Mouse (Mus musculus): ENCODE data around the gene Kcnq5. TPM values are rescaled to one million over a fixed set of nuclear protein-coding genes. Genes with fewer than 3 reads are reported as not detected.
"Not testable (repeated sequence)": the region's sequence is repeated elsewhere in the genome, so short reads cannot be mapped to it uniquely, and the experiment has no call there.

Gene Kcnq5
- polyA plus RNA-seq, 1 experiment from 2014 or later = 0.95 TPM

DNA sequence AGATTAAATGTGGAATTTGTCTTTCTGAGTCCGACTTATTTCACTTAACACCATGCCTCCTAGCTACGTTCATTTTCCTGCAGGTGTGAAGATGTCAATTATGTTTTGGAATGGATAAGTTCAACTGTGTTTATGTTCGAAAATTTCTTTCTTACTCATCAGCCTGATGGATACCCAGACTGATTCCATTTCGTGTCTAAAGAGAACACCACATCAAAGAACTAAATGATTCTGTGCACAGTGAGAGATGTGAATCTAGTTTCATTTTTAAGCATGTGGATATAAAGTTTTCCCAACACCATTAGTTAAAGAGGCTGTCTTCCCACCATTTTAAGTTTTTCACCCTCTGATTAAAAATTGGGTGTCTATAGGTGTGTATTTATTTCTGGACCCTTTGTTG, 357.7 kb downstream of the Kcnq5 start:
- no peak overlapping the region for H3K4me3 ChIP-seq (ENCODE audit: low read length)
- H3K27ac ChIP-seq (ENCODE audit: low read length) = no peak overlapping the region
- WGBS = 76% methylated on average over 4 of the region's 4 CpGs
- H3K9me3 ChIP-seq (ENCODE audit: low read length) = no peaks in the 10 kb centered on the region
- no peak overlapping the region for H3K9ac ChIP-seq (replicated peaks; ENCODE audit: low read length)
- H3K27me3 ChIP-seq (ENCODE audit: insufficient read depth, low read length) = no peaks in the 10 kb centered on the region
- H3K36me3 ChIP-seq (ENCODE audit: insufficient read depth, low read length) = no peaks in the 10 kb centered on the region
- H3K4me1 ChIP-seq (ENCODE audit: insufficient read depth, low read length) = no peaks in the 10 kb centered on the region
- no peak for ATAC-seq (ENCODE audit: low FRiP score, low TSS enrichment)
- H3K4me2 ChIP-seq (replicated peaks; ENCODE audit: low read depth, low read length) = no peak overlapping the region

DNA sequence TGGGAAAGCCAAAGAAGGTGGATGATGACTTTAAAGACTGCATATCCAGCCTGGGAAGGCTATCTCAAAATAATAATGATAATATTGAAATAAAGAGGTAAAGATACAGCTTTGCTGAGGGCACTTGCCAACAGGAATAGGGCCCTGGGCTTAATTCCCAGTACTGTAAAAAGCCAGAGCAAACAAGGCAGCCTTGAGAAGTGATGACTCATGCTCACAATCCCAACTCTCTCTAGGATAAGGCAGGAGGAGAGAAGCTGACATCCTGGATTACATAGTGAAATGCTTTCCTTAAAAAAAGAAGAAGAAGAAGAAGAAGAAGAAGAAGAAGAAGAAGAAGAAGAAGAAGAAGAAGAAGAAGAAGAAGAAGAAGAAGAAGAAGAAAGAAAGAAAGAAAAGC, 359.2 kb downstream of the Kcnq5 start:
- ATAC-seq (ENCODE audit: low FRiP score, low TSS enrichment) = no peak
- H3K9me3 ChIP-seq (ENCODE audit: low read length) = no peaks in the 10 kb centered on the region
- H3K4me1 ChIP-seq (ENCODE audit: insufficient read depth, low read length) = no peaks in the 10 kb centered on the region
- H3K9ac ChIP-seq (replicated peaks; ENCODE audit: low read length) = no peak overlapping the region
- no peaks in the 10 kb centered on the region for H3K36me3 ChIP-seq (ENCODE audit: insufficient read depth, low read length)
- no peak overlapping the region for H3K4me3 ChIP-seq (ENCODE audit: low read length)
- H3K4me2 ChIP-seq (replicated peaks; ENCODE audit: low read depth, low read length) = no peak overlapping the region
- H3K27ac ChIP-seq (ENCODE audit: low read length) = no peak overlapping the region
- no peaks in the 10 kb centered on the region for H3K27me3 ChIP-seq (ENCODE audit: insufficient read depth, low read length)

DNA sequence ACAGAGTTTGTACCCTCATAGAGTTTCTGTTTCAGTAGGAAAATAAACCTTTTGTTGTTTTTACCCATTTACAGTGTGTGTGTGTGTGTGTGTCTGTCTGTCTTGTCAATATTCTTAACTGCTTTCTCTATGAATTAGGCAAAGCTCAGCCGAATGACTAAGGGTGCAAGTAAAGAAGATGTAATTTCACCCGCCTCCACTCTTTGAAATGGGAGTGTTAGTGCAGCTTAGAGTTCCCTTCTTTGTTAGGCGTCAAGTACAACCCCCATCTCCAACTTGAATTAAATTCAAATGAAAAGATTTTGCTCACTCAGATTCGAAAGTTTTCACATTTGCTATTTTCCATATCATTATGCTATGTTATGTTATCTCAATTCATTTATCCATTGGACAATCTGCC, 361.1 kb downstream of the Kcnq5 start:
- no peaks in the 10 kb centered on the region for H3K9me3 ChIP-seq (ENCODE audit: low read length)
- no peaks in the 10 kb centered on the region for H3K27me3 ChIP-seq (ENCODE audit: insufficient read depth, low read length)
- H3K4me2 ChIP-seq (replicated peaks; ENCODE audit: low read depth, low read length) = no peak overlapping the region
- no peak overlapping the region for H3K4me3 ChIP-seq (ENCODE audit: low read length)
- H3K4me1 ChIP-seq (ENCODE audit: insufficient read depth, low read length) = no peaks in the 10 kb centered on the region
- no peak overlapping the region for H3K9ac ChIP-seq (replicated peaks; ENCODE audit: low read length)
- no peaks in the 10 kb centered on the region for H3K36me3 ChIP-seq (ENCODE audit: insufficient read depth, low read length)
- ATAC-seq (ENCODE audit: low FRiP score, low TSS enrichment) = no peak
- WGBS = 61% methylated on average over 4 of the region's 4 CpGs
- no peak overlapping the region for H3K27ac ChIP-seq (ENCODE audit: low read length)

DNA sequence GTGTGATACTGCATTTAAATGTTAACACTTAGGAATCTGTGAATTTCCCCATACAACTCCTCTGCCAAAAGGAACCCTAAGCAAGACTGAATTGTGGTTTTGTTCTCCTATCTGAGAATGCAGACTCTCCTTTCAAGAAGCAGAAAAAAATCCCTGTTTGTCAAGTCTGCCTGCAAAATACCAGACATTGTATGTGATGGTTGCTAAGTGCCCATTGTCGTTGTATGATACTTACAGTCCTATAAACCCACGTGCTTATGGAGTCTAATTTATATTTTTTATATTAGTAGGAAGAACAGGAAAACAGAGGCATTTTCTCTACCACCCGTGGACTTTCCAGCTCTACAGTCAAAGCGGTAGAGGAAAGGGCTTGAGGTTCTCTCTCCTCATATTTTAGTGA, 367.9 kb downstream of the Kcnq5 start:
- Histone ChIP-seq H3K4me3 (ENCODE audit: low read length) (no peak overlapping the region), H3K27me3 (ENCODE audit: insufficient read depth, low read length) (no peaks in the 10 kb centered on the region), H3K9ac (replicated peaks; ENCODE audit: low read length) (no peak overlapping the region), H3K36me3 (ENCODE audit: insufficient read depth, low read length) (no peaks in the 10 kb centered on the region), H3K4me2 (replicated peaks; ENCODE audit: low read depth, low read length) (no peak overlapping the region), H3K27ac (ENCODE audit: low read length) (no peak overlapping the region), H3K4me1 (ENCODE audit: insufficient read depth, low read length) (no peaks in the 10 kb centered on the region), H3K9me3 (ENCODE audit: low read length) (no peaks in the 10 kb centered on the region)
- no peak for ATAC-seq (ENCODE audit: low FRiP score, low TSS enrichment)
- WGBS = 63% methylated on average over 4 of the region's 4 CpGs

DNA sequence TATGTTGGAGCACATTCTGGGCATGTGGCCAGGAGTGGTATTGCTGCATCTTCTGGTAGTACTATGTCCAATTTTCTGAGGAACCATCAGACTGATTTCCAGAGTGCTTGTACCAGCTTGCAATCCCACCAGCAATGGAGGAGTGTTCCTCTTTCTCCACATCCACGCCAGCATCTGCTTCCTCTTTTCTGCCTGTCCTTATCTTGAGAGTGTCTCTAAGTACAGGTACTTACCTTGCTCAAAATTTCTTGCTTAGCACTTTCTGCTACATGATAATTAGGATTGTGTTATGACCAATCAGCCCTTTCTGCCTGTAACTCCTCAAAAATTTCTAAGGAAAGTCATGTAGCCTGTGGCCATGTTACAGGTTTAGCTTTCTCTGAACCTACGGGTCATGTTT, 394.3 kb downstream of the Kcnq5 start:
- 88% methylated on average over 2 of the region's 2 CpGs for WGBS
- not testable (repeated sequence) for H3K4me1 ChIP-seq (ENCODE audit: insufficient read depth, low read length); H3K27me3 ChIP-seq (ENCODE audit: insufficient read depth, low read length); H3K27ac ChIP-seq (ENCODE audit: low read length); H3K36me3 ChIP-seq (ENCODE audit: insufficient read depth, low read length); H3K9me3 ChIP-seq (ENCODE audit: low read length); ATAC-seq (ENCODE audit: low FRiP score, low TSS enrichment); H3K9ac ChIP-seq (replicated peaks; ENCODE audit: low read length); H3K4me3 ChIP-seq (ENCODE audit: low read length); H3K4me2 ChIP-seq (replicated peaks; ENCODE audit: low read depth, low read length)

DNA sequence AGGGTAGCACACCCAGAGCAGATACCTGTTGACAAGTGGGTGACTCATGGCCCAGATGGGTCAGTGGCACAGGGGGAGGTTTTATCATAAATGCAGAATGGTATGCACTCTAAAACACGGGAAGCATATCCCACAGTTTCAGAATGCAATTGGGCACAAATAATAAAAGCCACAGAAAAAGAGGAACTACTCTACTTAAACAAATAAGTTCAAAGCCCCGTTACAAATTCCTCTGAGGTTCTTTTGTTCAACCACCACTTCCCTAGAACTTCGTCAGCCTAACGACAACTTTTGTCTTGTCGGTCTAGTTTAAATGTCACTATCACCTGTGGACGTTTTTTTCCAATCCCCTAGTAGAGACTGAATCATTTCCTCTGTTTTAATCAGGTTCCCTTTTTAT, 407.1 kb downstream of the Kcnq5 start:
- no peak for ATAC-seq (ENCODE audit: low FRiP score, low TSS enrichment)
- H3K27ac ChIP-seq (ENCODE audit: low read length) = no peak overlapping the region

DNA sequence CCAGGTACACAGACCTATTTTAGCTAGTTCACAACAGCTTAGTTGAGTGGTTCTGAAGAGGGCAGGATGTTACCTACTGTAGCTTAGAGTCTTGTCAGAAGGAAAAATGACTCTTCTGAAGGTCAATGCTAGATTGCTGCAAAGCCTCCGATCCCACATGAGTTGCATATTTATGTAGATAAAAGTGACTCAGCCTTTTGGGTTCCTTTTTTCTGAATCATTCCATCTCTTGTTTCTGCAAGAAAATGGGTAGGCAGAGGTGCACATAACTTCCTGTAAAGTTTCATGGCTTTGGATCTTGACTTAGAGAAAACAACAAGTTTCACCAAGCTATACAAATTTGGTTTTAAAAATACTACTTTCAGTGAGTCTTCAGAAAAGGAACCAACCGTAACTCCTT, 409.0 kb downstream of the Kcnq5 start:
- Histone ChIP-seq H3K9ac (replicated peaks; ENCODE audit: low read length) (no peak overlapping the region), H3K4me2 (replicated peaks; ENCODE audit: low read depth, low read length) (no peak overlapping the region), H3K4me3 (ENCODE audit: low read length) (no peak overlapping the region), H3K4me1 (ENCODE audit: insufficient read depth, low read length) (no peaks in the 10 kb centered on the region), H3K27me3 (ENCODE audit: insufficient read depth, low read length) (no peaks in the 10 kb centered on the region), H3K27ac (ENCODE audit: low read length) (no peak overlapping the region), H3K36me3 (ENCODE audit: insufficient read depth, low read length) (no peaks in the 10 kb centered on the region), H3K9me3 (ENCODE audit: low read length) (no peaks in the 10 kb centered on the region)
- ATAC-seq (ENCODE audit: low FRiP score, low TSS enrichment) = no peak
- WGBS = 92% methylated on average over 2 of the region's 2 CpGs

More for the DNA sequence above, 407.1 kb downstream of the Kcnq5 start:
- no peaks in the 10 kb centered on the region for H3K27me3 ChIP-seq (ENCODE audit: insufficient read depth, low read length)
- H3K4me2 ChIP-seq (replicated peaks; ENCODE audit: low read depth, low read length) = no peak overlapping the region
- 78% methylated on average over 6 of the region's 6 CpGs for WGBS
- no peaks in the 10 kb centered on the region for H3K4me1 ChIP-seq (ENCODE audit: insufficient read depth, low read length)
- no peak overlapping the region for H3K4me3 ChIP-seq (ENCODE audit: low read length)
- H3K9ac ChIP-seq (replicated peaks; ENCODE audit: low read length) = no peak overlapping the region
- H3K9me3 ChIP-seq (ENCODE audit: low read length) = no peaks in the 10 kb centered on the region
- no peaks in the 10 kb centered on the region for H3K36me3 ChIP-seq (ENCODE audit: insufficient read depth, low read length)

DNA sequence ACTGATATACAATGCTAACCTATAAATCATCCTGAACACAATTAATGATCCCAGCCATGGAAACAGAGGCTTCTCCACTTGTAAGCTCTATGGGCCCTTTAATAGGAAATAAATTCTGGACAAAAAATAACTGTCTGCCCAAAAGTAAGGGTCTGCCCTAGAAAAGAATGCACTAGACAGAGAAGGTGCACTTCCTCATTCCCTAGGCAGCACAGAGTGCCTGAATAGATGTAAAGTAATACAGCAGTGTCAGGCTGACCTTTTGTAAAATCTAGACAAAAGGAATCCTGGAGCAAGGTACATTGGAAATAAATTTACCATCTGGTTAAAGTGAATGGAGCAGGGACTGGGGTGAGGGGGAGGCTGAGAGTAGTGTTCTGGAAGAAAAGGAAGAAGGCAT, 417.8 kb downstream of the Kcnq5 start:
- peak; percentile 49; the same call in 1 of the 2 replicates for ATAC-seq (ENCODE audit: low FRiP score, low TSS enrichment)
- Histone ChIP-seq H3K4me2 (replicated peaks; ENCODE audit: low read depth, low read length) (no peak overlapping the region), H3K4me1 (ENCODE audit: insufficient read depth, low read length) (no peaks in the 10 kb centered on the region), H3K4me3 (ENCODE audit: low read length) (no peak overlapping the region), H3K36me3 (ENCODE audit: insufficient read depth, low read length) (no peaks in the 10 kb centered on the region), H3K27ac (ENCODE audit: low read length) (no peak overlapping the region), H3K9me3 (ENCODE audit: low read length) (no peaks in the 10 kb centered on the region), H3K27me3 (ENCODE audit: insufficient read depth, low read length) (no peaks in the 10 kb centered on the region), H3K9ac (replicated peaks; ENCODE audit: low read length) (no peak overlapping the region)

DNA sequence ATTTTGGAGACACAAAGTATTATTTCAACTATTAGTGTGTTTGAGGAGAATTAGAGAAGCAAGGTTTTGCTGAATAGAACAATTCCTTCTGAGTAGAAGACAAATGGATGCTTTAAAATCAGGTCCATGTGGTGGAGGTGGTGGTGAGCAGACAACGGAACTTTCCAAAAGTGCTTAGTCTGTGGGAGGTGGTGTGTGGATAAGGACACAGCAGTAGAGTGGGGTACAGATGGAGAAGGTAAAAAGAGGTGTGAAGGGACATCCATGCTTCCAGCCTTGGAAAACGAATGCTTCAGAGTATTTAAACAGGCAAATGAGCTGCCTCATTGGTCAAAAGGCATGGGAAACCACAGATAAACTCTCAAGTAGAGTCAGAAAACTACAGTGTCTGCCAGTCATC, 422.3 kb downstream of the Kcnq5 start:
- Histone ChIP-seq H3K4me2 (replicated peaks; ENCODE audit: low read depth, low read length) (no peak overlapping the region), H3K27me3 (ENCODE audit: insufficient read depth, low read length) (no peaks in the 10 kb centered on the region), H3K4me1 (ENCODE audit: insufficient read depth, low read length) (no peaks in the 10 kb centered on the region), H3K27ac (ENCODE audit: low read length) (no peak overlapping the region), H3K9ac (replicated peaks; ENCODE audit: low read length) (no peak overlapping the region), H3K9me3 (ENCODE audit: low read length) (no peaks in the 10 kb centered on the region), H3K4me3 (ENCODE audit: low read length) (no peak overlapping the region), H3K36me3 (ENCODE audit: insufficient read depth, low read length) (no peaks in the 10 kb centered on the region)
- ATAC-seq (ENCODE audit: low FRiP score, low TSS enrichment) = no peak
- WGBS = 76% methylated on average over 2 of the region's 2 CpGs

DNA sequence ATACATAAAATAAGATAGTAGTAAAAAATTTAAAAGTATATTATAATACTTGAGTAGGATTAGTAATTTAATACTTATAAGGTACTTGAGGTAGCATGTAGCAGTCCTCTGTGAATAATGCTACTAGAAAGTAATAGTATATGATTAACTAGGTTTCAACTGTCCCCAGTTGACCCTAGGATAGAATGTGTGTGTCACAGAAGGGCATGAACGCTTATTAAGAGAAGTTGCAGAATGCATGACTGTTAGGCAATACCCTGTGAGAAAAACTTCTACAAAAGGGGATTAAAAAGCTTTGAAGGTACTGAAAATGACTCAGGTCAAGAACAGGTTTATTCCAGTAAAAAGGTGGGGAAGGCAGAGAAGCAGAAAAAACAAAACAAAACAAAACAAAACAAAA, 430.9 kb downstream of the Kcnq5 start:
- Histone ChIP-seq H3K4me3 (ENCODE audit: low read length) (no peak overlapping the region), H3K27me3 (ENCODE audit: insufficient read depth, low read length) (no peaks in the 10 kb centered on the region), H3K36me3 (ENCODE audit: insufficient read depth, low read length) (no peaks in the 10 kb centered on the region), H3K27ac (ENCODE audit: low read length) (no peak overlapping the region), H3K9me3 (ENCODE audit: low read length) (no peaks in the 10 kb centered on the region), H3K4me1 (ENCODE audit: insufficient read depth, low read length) (no peaks in the 10 kb centered on the region), H3K9ac (replicated peaks; ENCODE audit: low read length) (no peak overlapping the region), H3K4me2 (replicated peaks; ENCODE audit: low read depth, low read length) (no peak overlapping the region)
- no peak for ATAC-seq (ENCODE audit: low FRiP score, low TSS enrichment)
- 51% methylated on average over 1 of the region's 1 CpGs for WGBS

DNA sequence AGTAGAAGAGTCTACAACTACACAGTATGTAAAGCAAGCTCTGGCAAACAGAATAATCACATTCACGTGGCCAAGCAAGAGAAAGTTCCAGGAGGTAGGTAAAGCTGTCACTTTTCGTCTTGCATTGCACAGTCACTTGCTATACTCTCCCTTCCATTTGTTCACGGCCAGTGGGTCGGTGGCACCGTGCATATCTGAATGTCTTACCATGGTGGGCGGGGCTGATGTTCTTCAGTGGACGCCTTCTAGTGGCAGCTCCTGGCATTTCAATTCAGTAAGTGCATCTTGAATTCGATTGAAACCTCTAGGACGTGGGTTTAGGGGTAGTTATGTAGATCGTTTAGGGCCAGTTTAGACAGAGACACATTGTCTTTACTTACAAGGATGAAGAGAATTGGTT, 439.7 kb downstream of the Kcnq5 start:
- no peak overlapping the region for H3K27ac ChIP-seq (ENCODE audit: low read length)
- no peaks in the 10 kb centered on the region for H3K9me3 ChIP-seq (ENCODE audit: low read length)
- no peak overlapping the region for H3K4me2 ChIP-seq (replicated peaks; ENCODE audit: low read depth, low read length)
- no peak for ATAC-seq (ENCODE audit: low FRiP score, low TSS enrichment)
- no peaks in the 10 kb centered on the region for H3K36me3 ChIP-seq (ENCODE audit: insufficient read depth, low read length)
- WGBS = 85% methylated on average over 10 of the region's 10 CpGs
- H3K27me3 ChIP-seq (ENCODE audit: insufficient read depth, low read length) = no peaks in the 10 kb centered on the region
- no peak overlapping the region for H3K4me3 ChIP-seq (ENCODE audit: low read length)
- H3K4me1 ChIP-seq (ENCODE audit: insufficient read depth, low read length) = no peaks in the 10 kb centered on the region
- no peak overlapping the region for H3K9ac ChIP-seq (replicated peaks; ENCODE audit: low read length)
